Mouse (Mus musculus) heart, postnatal 10 days (tissue): ENCODE results near the gene Zc3h6. TPM values are rescaled to one million over a fixed set of nuclear protein-coding genes. Genes with fewer than 3 reads are reported as not detected.

Source experiments
- DNase-seq, 2 experiments: peaks; one replicate each; pipeline ENCODE4 v3.0.0; 2021
- intact Hi-C: fragments of 180-260 bp; cut with DNase I; formaldehyde crosslinking; loops from one replicate; pipeline ENCODE4 v1.15.1; 2025
- total RNA-seq, 2 experiments: library from RNA; stranded (reverse); gene quantifications; 2 replicates each; pipeline ENCODE4 v1.2.3; 2021

Zc3h6 gene
- total RNA-seq, 2 experiments from 2014 or later: 3.8 to 5.1 TPM

DNA sequence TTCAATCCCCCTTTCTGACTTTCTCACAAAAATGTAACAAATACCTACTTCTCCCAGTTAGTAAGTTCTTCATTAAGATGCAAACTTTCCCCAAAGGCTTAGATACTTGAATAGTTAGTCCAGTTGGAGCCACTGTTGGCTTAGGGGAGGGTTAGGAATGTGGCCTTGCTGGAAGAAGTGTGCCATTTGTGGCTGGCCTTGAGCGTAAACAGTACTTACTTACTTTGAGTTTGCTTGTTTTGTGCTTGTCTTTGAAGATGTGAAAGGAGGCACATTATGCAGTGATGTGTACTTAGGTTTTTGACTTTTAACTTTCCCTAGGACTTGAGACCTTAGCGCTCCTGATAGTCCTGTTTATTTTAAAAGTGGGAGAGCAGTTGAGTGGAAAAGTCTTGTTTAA is 52.9 kb downstream of the Zc3h6 start:
- intact Hi-C loops: no loop called here
- DNase-seq: no peak

DNA sequence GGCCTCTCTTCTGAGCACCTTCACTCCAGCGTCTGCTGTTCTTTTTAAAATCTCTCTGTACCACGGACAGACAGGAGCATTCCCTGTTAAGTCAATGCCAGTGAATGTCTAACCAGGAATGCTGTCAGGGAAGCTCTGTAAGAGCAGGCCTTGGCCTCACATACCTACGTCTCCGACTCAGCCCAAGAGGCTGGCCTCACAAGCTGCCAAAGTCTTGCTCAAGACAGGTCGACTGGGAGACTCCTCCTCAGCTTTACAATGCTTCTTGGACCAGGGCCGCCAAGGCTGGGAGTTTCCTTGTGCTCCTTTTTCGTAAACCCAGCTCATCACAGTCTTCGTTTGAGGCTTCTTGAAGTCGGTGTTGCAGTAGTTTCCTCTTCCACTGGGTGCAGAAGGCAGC is 57.6 kb downstream of the Zc3h6 start:
- intact Hi-C loops: no loop called here
- DNase-seq: no peak

DNA sequence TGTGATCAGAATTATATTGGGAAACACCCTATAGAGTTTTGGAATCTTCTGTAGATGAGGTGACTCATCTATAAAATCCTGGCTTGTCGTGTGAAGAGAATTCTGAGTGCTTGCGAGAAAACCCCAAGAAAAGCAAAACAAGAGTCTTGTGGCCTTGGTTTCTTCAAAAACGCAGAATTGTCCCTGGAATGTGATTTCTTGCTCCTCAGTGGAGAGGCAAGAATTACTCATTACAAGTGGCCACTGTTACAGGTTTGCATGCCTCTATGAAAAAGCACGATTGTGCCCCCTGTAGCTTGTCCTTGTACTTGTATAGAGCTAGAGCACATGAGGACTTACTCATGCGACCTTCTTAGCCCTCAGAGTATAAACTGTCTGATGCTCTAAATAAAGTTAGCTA is 68.2 kb downstream of the Zc3h6 start:
- intact Hi-C loops: no loop called here
- DNase-seq: no peak

DNA sequence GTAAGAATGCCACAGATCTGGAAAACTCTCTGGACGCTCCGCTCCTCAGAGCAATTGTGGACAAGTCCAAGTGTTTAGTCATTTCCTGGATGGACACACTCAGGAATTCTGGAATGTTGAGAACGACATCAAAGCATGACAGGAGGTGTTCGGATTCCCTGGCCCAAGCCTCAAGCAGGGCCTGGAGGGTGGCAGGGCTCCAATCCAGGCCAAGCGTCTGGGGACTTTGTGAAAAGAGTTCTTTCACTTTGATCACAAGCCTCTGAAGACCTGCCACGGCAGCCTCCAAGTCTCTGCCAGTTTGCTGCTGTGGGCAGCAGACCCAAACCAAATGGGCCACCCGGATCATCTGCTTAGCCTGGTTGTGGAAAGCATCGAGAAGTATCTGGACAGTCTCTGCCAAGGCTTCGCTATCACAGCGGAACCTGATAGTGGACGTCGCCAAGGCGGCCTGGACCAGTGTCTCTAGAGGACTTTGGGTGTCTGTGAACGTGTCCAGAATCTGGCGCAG is 71.3 kb downstream of the Zc3h6 start:
- intact Hi-C loops: no loop called here
- peak in 1 of 2 experiments; percentile 21 for DNase-seq

DNA sequence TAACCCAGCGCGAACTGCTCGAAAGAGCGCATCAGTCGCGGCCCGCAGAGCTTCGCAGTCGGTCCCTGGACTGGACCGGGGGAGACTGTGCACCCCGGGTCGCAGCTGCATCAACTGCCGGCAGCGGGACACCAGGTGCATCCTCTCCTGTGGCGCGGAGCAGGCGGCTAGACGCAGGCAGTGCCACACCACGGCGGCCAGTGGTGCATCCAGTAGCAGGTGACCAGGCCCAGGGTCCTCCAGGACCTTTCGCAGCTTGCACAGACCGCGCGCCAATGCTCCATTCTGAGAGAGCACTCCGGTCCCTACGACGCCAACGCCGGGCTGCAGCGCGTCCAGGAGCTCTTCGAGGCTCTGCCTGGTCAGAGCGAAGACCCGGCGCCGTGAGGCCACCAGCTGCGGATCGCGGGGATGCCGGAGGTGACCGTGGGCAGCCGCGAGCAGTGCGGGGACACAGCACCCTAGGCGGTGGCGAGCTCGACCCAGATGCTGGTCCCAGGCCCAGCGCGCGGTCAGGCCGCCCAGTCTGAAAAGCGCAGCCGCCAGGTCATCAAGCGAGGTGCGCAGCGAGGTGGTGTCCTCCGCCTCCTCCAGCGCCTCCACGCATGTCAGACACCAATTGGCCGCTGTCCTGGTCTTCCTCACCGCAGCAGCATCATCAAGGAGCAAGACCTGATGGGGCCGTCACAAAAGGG is 71.9 kb downstream of the Zc3h6 start:
- DNase-seq: peak; percentile 24 to 25
- intact Hi-C loops: no loop called here

DNA sequence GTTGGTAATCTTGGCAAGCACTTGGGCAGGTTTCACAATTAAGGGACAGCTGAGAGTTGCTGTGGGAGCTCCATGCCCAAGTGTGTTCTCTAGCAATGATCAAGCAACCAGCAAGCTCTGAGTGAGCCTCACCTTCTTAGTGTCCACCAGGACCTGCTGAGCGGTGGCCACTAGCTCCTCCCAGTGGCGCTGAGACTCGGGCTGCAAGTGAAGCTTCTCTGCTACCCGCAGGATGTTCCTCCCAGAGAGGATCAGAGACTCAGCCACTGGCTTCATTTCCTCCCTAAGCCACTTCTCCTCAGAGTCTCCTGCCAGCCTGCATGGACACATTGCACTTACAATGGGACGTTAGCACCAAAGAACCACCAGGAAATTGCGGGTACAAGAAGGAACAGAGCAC is 73.4 kb downstream of the Zc3h6 start:
- DNase-seq: peak in 1 of 2 experiments; percentile 15

DNA sequence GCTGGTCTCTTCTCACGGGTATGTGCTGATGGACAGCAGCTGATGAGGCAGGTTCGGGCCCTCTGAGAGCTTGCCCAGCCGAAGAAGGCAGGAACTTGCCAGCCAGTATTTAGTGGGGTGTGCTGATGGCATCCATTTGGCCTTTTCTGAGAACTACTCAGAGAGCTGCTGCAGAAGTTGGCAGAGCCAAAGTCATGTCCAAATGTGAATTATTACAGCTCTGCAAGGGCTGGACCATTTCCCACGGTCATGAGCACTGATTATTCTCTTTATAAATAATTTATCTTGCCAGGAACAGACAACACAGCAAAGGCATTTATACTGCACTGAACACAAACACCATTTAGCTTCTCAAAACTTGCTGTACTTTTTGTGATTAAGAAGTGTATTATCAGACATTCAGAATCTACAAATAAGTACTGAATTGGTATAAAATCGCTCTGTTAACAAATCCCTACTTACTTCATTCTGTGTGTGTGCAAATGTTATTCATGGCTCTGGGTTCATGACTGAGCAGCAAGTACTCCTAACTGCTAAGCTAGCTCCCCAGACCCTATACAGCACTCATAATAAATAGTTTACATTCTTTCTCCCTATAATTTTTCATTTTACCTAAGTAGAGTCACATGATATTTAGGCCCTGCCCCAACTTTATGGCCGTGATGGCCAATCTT is 79.1 kb downstream of the Zc3h6 start:
- peak; percentile 53 to 65 for DNase-seq
- intact Hi-C loops: no loop called here

More for the DNA sequence above, 73.4 kb downstream of the Zc3h6 start:
- intact Hi-C loops: no loop called here

DNA sequence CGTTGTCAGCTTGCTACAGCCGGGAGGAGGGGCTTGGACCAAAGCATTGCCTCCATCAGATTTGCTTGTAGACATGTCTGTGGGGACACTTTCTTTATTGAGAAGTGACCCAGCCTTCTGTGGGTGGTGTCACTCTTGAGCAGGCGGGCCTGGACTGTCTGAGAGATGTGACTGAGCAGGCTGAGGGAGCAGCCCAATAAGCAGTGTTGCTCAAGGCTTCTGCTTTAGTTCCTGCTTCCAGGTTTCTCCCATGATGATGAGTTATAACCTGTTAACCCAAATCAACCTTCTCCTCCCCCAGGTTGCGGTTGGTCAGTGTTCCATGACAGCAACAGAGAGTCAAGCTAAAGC is 79.6 kb downstream of the Zc3h6 start:
- intact Hi-C loops: no loop called here
- DNase-seq: no peak

DNA sequence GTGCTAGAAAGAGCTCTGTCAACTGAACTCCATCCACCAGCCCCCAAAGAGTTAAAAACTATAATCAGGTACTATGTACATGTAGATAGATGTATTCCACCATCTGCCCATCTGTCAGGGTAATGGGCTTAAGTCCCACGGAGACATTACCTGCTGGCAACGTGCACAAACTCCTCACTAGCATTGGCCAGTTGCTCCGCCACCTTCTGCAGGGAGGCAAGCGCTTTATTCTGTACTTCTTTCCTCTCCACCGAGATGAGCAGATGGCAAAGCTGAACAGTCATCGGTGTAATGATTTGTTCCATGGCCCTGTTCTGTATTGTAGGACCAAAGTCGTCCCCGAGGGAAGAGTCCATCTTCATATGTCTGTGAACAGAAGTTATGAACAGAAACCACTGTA is 80.6 kb downstream of the Zc3h6 start, which contains the start of gene Vinac1:
Vinac1 (minus strand) TSS at position 362 of the 400 bp plus-strand sequence.
- intact Hi-C loops: no loop called here
- no peak for DNase-seq

DNA sequence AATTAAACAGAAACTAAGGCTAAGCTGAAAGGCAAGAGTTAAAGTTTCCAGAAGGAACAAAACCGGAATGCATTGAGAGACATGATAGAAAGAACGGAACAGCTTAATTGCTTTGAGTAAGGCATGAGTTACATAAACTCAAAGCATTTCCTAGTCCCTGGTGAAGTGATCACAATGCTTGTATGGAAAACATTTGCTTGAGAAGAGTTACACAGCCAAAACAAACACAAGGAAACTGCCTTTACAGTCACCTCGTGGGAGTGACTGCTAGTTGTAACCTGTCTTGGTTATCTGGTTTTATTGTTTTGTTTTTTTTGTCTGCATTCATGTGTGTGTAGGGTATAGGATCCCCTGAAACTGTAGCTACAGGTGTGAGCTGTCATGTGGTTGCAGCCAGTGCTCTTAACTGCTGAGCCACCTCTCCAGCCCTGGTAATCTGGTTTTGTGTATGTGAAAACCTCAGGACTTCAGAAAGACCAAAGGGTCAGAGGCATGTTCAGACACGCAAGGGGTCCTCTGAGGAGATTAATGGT is 85.3 kb downstream of the Zc3h6 start:
- DNase-seq: no peak
- intact Hi-C loops: no loop called here

DNA sequence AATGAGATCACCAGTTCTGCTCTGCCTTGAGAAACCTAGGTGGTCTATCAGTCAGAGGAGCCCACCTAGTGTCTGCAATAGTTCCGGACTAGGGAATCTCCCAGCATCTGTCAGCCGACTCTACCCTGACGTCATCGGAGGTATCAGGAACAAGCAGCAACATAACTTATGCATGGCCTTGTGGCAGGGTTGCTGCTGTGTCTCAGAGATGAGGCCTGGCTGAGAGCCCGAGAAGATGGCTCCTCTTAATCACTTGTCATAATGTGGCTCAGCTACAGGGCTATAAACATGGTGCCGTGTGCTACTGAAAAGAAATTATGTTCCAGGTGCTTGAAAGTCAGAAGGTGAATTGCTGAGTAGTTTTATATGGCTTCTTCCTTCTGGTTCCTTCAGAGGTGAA is 88.5 kb downstream of the Zc3h6 start:
- intact Hi-C loops: loop anchor here (5.0 kb wide), 1 partner anchor 108 kb away; no protein-coding TSS in a partner anchor
- DNase-seq: no peak

DNA sequence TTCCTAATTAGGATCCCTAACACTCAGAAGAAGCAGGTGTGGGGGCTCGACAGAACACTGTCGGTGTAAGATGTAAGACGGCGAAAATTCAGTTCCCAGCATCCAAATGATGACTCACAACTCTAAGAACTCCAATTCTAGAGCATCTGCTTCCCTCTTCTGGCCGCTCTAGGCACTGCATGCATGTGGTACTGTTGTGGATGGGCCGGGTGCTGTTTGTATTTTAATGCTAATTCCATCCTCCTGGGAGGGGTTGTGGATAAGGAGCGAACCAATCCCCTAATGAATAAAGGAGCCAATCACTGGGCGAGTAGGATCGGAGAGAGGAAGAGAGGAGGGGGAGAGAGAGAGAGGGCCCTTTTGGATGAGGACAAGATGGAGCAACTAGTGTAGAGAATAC is 89.4 kb downstream of the Zc3h6 start:
- intact Hi-C loops: loop anchor here (5.0 kb wide), 1 partner anchor 109 kb away; no protein-coding TSS in a partner anchor

DNA sequence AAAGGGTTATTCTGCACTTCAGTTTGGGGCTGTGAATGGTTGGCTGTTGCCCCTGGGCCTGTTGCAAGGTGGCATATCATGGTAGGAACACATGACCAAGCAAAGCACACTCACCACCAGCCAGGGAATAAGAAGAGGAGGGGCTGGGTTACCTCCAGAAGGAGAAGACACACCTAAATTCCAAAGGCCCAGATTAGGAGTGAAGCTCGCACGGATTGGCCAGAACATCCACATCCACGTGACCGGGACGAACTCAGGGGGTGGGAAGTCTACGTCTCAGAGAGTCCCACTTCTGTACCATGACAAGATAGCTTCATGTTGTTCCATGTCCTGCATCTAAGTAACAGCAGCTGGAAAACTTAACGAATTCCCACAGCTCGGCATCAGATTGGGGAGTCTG is 90.1 kb downstream of the Zc3h6 start:
- intact Hi-C loops: loop anchor here (5.0 kb wide), 1 partner anchor 110 kb away; no protein-coding TSS in a partner anchor
- no peak for DNase-seq

More for the DNA sequence above, 89.4 kb downstream of the Zc3h6 start:
- DNase-seq: peak in 1 of 2 experiments; percentile 25

DNA sequence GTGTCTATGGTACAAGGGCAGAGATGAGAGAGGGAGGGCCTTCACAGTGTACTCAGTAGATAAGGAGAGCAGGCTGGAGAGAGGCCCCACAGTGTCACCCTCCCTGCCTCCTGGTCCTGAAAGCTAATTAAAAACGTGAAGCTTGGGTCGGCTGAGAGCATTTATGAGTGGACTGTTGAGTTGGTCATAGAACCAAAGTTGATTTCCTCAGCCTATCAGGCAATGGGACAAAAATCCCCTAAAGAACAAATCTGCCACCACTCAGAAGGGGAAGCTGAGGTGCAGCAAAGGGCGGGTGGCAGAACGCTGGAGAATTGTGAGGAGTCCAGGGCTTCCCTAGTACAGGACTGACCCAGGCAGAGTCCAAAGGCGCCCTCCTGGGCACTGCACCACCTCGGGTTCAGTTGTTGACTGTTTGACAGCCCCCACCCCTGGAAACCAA is 90.7 kb downstream of the Zc3h6 start:
- no peak for DNase-seq
- intact Hi-C loops: loop anchor here (5.0 kb wide), 1 partner anchor 111 kb away; no protein-coding TSS in a partner anchor

DNA sequence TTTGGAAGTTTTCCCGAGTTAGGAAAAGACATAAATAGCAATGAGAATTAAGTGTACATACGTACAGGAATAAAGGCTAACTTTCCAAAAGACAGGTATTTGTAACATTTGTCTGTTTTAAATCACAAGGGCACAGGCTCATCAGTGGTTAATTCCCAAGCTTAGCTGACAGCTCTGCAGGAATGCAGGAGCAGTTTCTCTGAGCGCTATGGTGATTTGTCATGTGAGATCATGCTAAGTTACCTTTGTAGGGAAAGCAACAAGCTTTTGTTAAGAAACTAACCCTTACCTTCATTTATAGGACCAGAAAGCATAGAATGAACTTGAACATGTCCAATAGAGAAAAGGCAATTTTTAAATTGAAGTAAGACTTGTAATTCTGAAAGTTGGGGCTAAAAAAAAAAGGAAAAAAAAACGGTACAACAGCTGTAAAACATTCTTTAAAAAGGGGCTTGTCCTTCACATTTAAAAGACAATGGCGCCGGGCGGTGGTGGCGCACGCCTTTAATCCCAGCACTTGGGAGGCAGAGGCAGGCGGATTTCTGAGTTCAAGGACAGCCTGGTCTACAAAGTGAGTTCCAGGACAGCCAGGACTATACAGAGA is 94.4 kb downstream of the Zc3h6 start:
- no peak for DNase-seq
- intact Hi-C loops: no loop called here

DNA sequence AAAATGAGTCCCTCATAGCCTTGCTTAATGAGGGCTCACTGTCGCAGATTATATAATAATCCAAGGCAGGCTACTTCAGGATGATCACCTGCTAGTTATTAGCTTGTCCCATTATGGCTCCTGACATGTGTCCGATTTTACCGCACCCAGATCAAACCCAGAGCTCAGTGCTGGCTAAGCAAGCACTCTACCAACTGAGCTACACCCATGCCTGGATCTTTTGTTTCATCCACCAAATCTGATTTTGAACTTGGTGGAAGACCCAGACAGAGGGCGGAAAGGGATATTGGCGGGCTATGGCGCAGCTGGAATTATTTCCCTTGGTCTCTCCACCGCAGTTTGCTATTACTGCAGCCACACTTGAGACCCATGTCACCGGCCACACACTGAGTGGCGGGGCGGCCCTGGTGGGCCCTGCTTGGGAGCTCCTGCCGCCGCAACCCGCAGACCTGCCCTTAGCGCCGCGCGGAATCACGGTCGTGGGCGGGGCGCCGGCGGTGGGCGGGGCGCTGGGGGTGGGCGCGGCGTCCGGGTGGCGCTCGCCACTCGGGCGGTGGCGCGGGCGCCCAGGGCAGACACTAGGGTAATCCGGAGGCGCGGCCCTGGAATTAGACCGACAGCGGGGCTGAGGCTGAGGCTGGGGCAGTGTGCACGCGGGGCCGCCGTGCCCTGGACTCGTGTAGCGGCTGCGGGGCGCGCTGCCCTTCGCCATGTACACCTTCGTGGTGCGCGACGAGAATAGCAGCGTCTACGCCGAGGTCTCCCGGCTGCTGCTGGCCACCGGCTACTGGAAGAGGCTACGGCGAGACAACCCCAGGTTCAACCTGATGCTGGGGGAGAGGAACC is 98.5 kb downstream of the Zc3h6 start, which contains the start of gene Ttl:
Ttl (plus strand) TSS at position 506 of the 846 bp plus-strand sequence.
- peak; percentile 84 to 86 for DNase-seq
- intact Hi-C loops: no loop called here

DNA sequence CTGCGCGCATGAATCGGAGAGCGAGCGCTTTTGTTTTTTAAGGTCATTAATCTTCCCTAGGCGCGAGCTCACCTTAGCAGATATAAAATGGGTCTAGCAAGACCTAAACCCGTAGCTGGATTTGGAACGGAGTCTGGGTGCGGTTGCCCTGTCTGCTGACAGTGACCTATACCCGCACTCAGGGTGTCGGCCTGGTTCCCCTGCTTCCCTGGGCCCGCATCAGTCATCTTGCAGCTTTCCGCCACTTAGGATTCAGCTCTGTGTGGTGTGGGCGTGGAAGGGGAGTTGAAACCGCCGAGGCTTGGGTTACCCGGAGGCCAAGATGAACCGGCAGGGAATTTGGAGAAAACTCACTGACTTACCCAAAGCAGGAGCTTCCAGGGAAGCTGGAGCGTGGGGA is 99.1 kb downstream of the Zc3h6 start:
- intact Hi-C loops: no loop called here
- DNase-seq: peak; percentile 54 to 70
